Mouse (Mus musculus) bone marrow macrophage, adult 2 months (primary cell): ENCODE results near the gene Grip1.

Source experiments
- CTCF ChIP-seq: IDR thresholded peaks from 2 replicates; pipeline ENCODE4 v1.5.1; 2012; ENCODE audit warnings: low read depth, mild to moderate bottlenecking, low read length, moderate library complexity
- POLR2A ChIP-seq: IDR thresholded peaks from 2 replicates; pipeline ENCODE4 v1.6.1; 2012; ENCODE audit warnings: mild to moderate bottlenecking, low read depth, low read length, borderline replicate concordance

DNA sequence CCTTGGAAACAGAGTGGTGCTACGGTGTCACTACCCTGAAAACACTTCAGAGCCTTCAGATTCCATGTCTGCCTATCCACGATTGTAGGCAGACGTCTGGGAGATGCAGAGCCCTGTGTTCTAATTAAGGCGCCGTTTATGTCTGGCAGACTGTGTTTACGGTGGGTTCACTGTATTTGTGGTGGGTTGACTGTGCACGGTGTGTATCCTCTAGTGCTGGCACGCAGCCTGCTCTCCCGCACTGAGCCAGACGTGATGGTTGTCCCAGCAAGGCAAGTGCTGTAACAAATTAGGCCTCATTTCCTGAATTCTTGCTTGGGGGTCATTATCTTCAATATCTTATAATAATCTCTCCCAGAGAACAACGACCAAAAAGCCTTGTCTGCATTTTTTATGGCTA, 680.1 kb downstream of the Grip1 start:
- TF ChIP-seq POLR2A (no peak), CTCF (no peak)
